Mouse (Mus musculus) midbrain, embryonic 11.5 days (tissue): ENCODE results near the gene Pip4k2b. TPM values are rescaled to one million over a fixed set of nuclear protein-coding genes. Genes with fewer than 3 reads are reported as not detected.
"Not testable (repeated sequence)": the region's sequence is repeated elsewhere in the genome, so short reads cannot be mapped to it uniquely, and the experiment has no call there.

Source experiments
- ATAC-seq: fragments of 200-750 bp; cut with Nextera tagmentation; 2 replicates; pipeline ENCODE4 v1.8.0; 2017; ENCODE audit warnings: moderate TSS enrichment, moderate library complexity; ENCODE audit not compliant: low FRiP score
- DNase-seq: peaks from one replicate; pipeline ENCODE4 v3.0.0; 2015; ENCODE audit warnings: low spot score; ENCODE audit errors: missing footprints
- H3K27ac ChIP-seq: fragments of 300-500 bp; sonication (generic); 2 replicates; pipeline ENCODE4 v1.5.1; 2014; ENCODE audit warnings: low read depth, low read length
- H3K27me3 ChIP-seq: fragments of 300-500 bp; sonication (generic); 2 replicates; pipeline ENCODE4 v1.6.1; 2014; ENCODE audit warnings: mild to moderate bottlenecking, low read length, moderate library complexity, mixed read lengths; ENCODE audit not compliant: control insufficient read depth, insufficient read depth
- H3K36me3 ChIP-seq: fragments of 300-500 bp; sonication (generic); 2 replicates; pipeline ENCODE4 v1.6.1; 2014; ENCODE audit warnings: mild to moderate bottlenecking, low read length, moderate library complexity, mixed read lengths; ENCODE audit not compliant: control insufficient read depth, insufficient read depth
- H3K4me1 ChIP-seq: fragments of 300-500 bp; sonication (generic); 2 replicates; pipeline ENCODE4 v1.6.1; 2014; ENCODE audit warnings: low read length; ENCODE audit not compliant: control insufficient read depth, insufficient read depth
- H3K4me2 ChIP-seq: fragments of 300-500 bp; sonication (generic); 2 replicates; pipeline ENCODE4 v1.6.1; 2014; ENCODE audit warnings: mild to moderate bottlenecking, moderate library complexity
- H3K4me3 ChIP-seq: fragments of 300-500 bp; sonication (generic); 2 replicates; pipeline ENCODE4 v1.5.1; 2014; ENCODE audit warnings: low read depth, low read length
- H3K9ac ChIP-seq: fragments of 300-500 bp; sonication (generic); 2 replicates; pipeline ENCODE4 v1.6.1; 2014; ENCODE audit warnings: low read length
- H3K9me3 ChIP-seq: fragments of 300-500 bp; sonication (generic); 2 replicates; pipeline ENCODE4 v1.6.1; 2016; ENCODE audit warnings: low read length; ENCODE audit not compliant: control insufficient read depth
- WGBS: fragments of 180-500 bp; shearing (Covaris S2); extraction: QIAGEN DNeasy Blood & Tissue Kit; methylation state at CpG from one replicate; pipeline ENCODE4 v1.1.7; 2014; 5-methylcytosine and 5-hydroxymethylcytosine counted together
- polyA plus RNA-seq: library from polyadenylated mRNA; unstranded; fragments of >200 nt; fragmentation: Nextera tagmentation; extraction: Ambion mirVana; gene quantifications from 2 replicates; pipeline ENCODE4 v1.2.1, GENCODE M21; 2014

Pip4k2b gene
- 2.4 TPM in 2 replicates for polyA plus RNA-seq

GRCm38 (mm10) chr11:97744063-97744717 lies at the start of gene Pip4k2b:
Pip4k2b (minus strand) TSS chr11:97744704.
- WGBS, result under 1% methylated on average over 49 of the region's 63 CpGs
- Histone ChIP-seq H3K9me3 (no peaks in the 10 kb centered on the region), H3K27ac (peak within 1 kb of the TSS; percentile 89), H3K4me2 (peak within 1 kb of the TSS; percentile 82), H3K9ac (peak within 1 kb of the TSS; percentile 92), H3K27me3 (no peaks in the 10 kb centered on the region), H3K4me3 (peak within 1 kb of the TSS; percentile 62), H3K4me1 (peaks cover 14% of the 10 kb centered on the region), H3K36me3 (peaks cover 10% of the 10 kb centered on the region; the same call in 1 of the 2 replicates)
- ATAC-seq (peak; percentile 36; the same call in 1 of the 2 replicates), DNase-seq (peak; percentile 95)

GRCm38 (mm10) chr11:97793165-97793564 lies 48.7 kb upstream of the Pip4k2b start:
- no peaks in the 10 kb centered on the region for H3K27me3 ChIP-seq
- H3K9me3 ChIP-seq, result no peaks in the 10 kb centered on the region
- H3K4me2 ChIP-seq, result no peak overlapping the region
- 5% methylated on average over 2 of the region's 2 CpGs for WGBS
- ATAC-seq (no peak), DNase-seq (peak; percentile 93)
- no peak overlapping the region for H3K9ac ChIP-seq
- H3K4me1 ChIP-seq, result no peaks in the 10 kb centered on the region
- no peak overlapping the region for H3K4me3 ChIP-seq
- H3K36me3 ChIP-seq, result no peaks in the 10 kb centered on the region
- no peak overlapping the region for H3K27ac ChIP-seq

- not testable (repeated sequence) for H3K36me3 ChIP-seq, H3K4me3 ChIP-seq, H3K27me3 ChIP-seq, H3K9me3 ChIP-seq, ATAC-seq, H3K9ac ChIP-seq, H3K4me2 ChIP-seq, H3K27ac ChIP-seq, H3K4me1 ChIP-seq
- peak; percentile 41 for DNase-seq
- 81% methylated on average over 2 of the region's 2 CpGs for WGBS
These were observed 46.4 kb upstream of the Pip4k2b start for GRCm38 (mm10) chr11:97790778-97791438.

GRCm38 (mm10) chr11:97789727-97790126 lies 45.2 kb upstream of the Pip4k2b start:
- no peak overlapping the region for H3K9ac ChIP-seq
- peak; percentile 57 for DNase-seq
- H3K36me3 ChIP-seq, result no peaks in the 10 kb centered on the region
- no peaks in the 10 kb centered on the region for H3K4me1 ChIP-seq
- H3K4me3 ChIP-seq, result no peak overlapping the region
- H3K27me3 ChIP-seq, result no peaks in the 10 kb centered on the region
- H3K9me3 ChIP-seq, result no peaks in the 10 kb centered on the region
- ATAC-seq, result no peak
- 86% methylated on average over 5 of the region's 5 CpGs for WGBS
- H3K4me2 ChIP-seq, result no peak overlapping the region
- H3K27ac ChIP-seq, result no peak overlapping the region

- 94% methylated on average over 3 of the region's 3 CpGs for WGBS
- ATAC-seq, result no peak
- Histone ChIP-seq H3K4me2 (no peak overlapping the region), H3K36me3 (no peaks in the 10 kb centered on the region), H3K4me1 (no peaks in the 10 kb centered on the region), H3K4me3 (no peak overlapping the region), H3K27ac (no peak overlapping the region), H3K9me3 (no peaks in the 10 kb centered on the region), H3K27me3 (no peaks in the 10 kb centered on the region), H3K9ac (no peak overlapping the region)
- DNase-seq, result no peak
These were observed 43.5 kb upstream of the Pip4k2b start for GRCm38 (mm10) chr11:97787961-97788360.

- peaks cover 8% of the 10 kb centered on the region for H3K4me1 ChIP-seq
- H3K4me2 ChIP-seq, result peak overlapping the region; percentile 56
- H3K27me3 ChIP-seq, result no peaks in the 10 kb centered on the region
- H3K4me3 ChIP-seq, result peak overlapping the region; percentile 99
- peaks cover 14% of the 10 kb centered on the region for H3K36me3 ChIP-seq
- ATAC-seq (no peak), DNase-seq (no peak)
- H3K27ac ChIP-seq, result no peak overlapping the region; the same call in 1 of the 2 replicates
- no peaks in the 10 kb centered on the region for H3K9me3 ChIP-seq
- WGBS, result under 1% methylated on average over 10 of the region's 10 CpGs
- peak overlapping the region; percentile 98 for H3K9ac ChIP-seq
These were observed 38.0 kb upstream of the Pip4k2b start for GRCm38 (mm10) chr11:97782564-97782895.

GRCm38 (mm10) chr11:97781832-97782563 lies 37.5 kb upstream of the Pip4k2b start, which contains the start of gene Rpl23:
Rpl23 (minus strand) TSS chr11:97782437.
- H3K9me3 ChIP-seq, result no peaks in the 10 kb centered on the region
- ATAC-seq (peak; percentile 93), DNase-seq (peak; percentile 100)
- H3K4me2 ChIP-seq, result peak within 1 kb of the TSS; percentile 83
- WGBS, result under 1% methylated on average over 67 of the region's 67 CpGs
- peaks cover 20% of the 10 kb centered on the region for H3K36me3 ChIP-seq
- H3K27me3 ChIP-seq, result no peaks in the 10 kb centered on the region
- peak within 1 kb of the TSS; percentile 88 for H3K27ac ChIP-seq
- H3K4me1 ChIP-seq, result peaks cover 8% of the 10 kb centered on the region
- peak within 1 kb of the TSS; percentile 99 for H3K4me3 ChIP-seq
- peak within 1 kb of the TSS; percentile 98 for H3K9ac ChIP-seq

GRCm38 (mm10) chr11:97781478-97781831 lies 37.0 kb upstream of the Pip4k2b start:
- Histone ChIP-seq H3K27me3 (no peaks in the 10 kb centered on the region), H3K4me2 (peak overlapping the region; percentile 83), H3K36me3 (peaks cover 20% of the 10 kb centered on the region), H3K9ac (peak overlapping the region; percentile 98), H3K4me3 (peak overlapping the region; percentile 99), H3K4me1 (peaks cover 8% of the 10 kb centered on the region), H3K27ac (peak overlapping the region; percentile 88; the same call in 1 of the 2 replicates), H3K9me3 (no peaks in the 10 kb centered on the region)
- DNase-seq (no peak), ATAC-seq (no peak)
- 3% methylated on average over 11 of the region's 11 CpGs for WGBS
